Mouse (Mus musculus) forebrain, embryonic 14.5 days (tissue): ENCODE data around the gene Ppm1l. TPM values are rescaled to one million over a fixed set of nuclear protein-coding genes. Genes with fewer than 3 reads are reported as not detected.

ENCODE experiments used
- ATAC-seq: fragments of 200-750 bp; cut with Nextera tagmentation; 2 replicates; pipeline ENCODE4 v1.8.0; 2017; ENCODE audit warnings: mild to moderate bottlenecking, moderate library complexity
- DNase-seq: peaks from one replicate; pipeline ENCODE4 v3.0.0-alpha.2; 2015; ENCODE audit warnings: low spot score
- H3K27ac ChIP-seq: fragments of 300-500 bp; sonication (generic); 2 replicates; pipeline ENCODE4 v1.5.1; 2014; ENCODE audit warnings: low read depth, mild to moderate bottlenecking, control low read depth, low read length, moderate library complexity
- H3K27me3 ChIP-seq: fragments of 300-500 bp; sonication (generic); replicated peaks from 2 replicates; pipeline ENCODE4 v1.6.1; 2014; ENCODE audit warnings: low read length, control low read depth, mixed read lengths; ENCODE audit not compliant: control insufficient read depth, insufficient read depth
- H3K36me3 ChIP-seq: fragments of 300-500 bp; sonication (generic); 2 replicates; pipeline ENCODE4 v1.6.1; 2014; ENCODE audit warnings: low read length, control low read depth; ENCODE audit not compliant: control insufficient read depth, insufficient read depth
- H3K4me1 ChIP-seq: fragments of 300-500 bp; sonication (generic); 2 replicates; pipeline ENCODE4 v1.6.1; 2014; ENCODE audit warnings: antibody characterized with exemption, low read length, control low read depth; ENCODE audit not compliant: control insufficient read depth, insufficient read depth
- H3K4me2 ChIP-seq: fragments of 300-500 bp; sonication (generic); 2 replicates; pipeline ENCODE4 v1.6.1; 2014; ENCODE audit warnings: mild to moderate bottlenecking, control low read depth, low read length
- H3K4me3 ChIP-seq: fragments of 300-500 bp; sonication (generic); 2 replicates; pipeline ENCODE4 v1.5.1; 2014; ENCODE audit warnings: low read depth, low read length, control low read depth
- H3K9ac ChIP-seq: fragments of 300-500 bp; sonication (generic); 2 replicates; pipeline ENCODE4 v1.6.1; 2014; ENCODE audit warnings: mild to moderate bottlenecking, low read length, control low read depth, moderate library complexity
- H3K9me3 ChIP-seq: fragments of 300-500 bp; sonication (generic); replicated peaks from 2 replicates; pipeline ENCODE4 v1.6.1; 2016; ENCODE audit warnings: low read length, control low read depth, mixed read lengths; ENCODE audit not compliant: control insufficient read depth
- WGBS: fragments of 180-500 bp; shearing (Covaris S2); extraction: QIAGEN DNeasy Blood & Tissue Kit; methylation state at CpG from one replicate; pipeline ENCODE4 v1.1.7; 2014; 5-methylcytosine and 5-hydroxymethylcytosine counted together
- polyA plus RNA-seq: library from polyadenylated mRNA; unstranded; fragments of >200 nt; fragmentation: Nextera tagmentation; extraction: Ambion mirVana; gene quantifications from 2 replicates; pipeline ENCODE4 v1.2.1, GENCODE M21; 2014

The Ppm1l gene
- polyA plus RNA-seq, 1 experiment from 2014 or later, result 16.5 TPM

GRCm38 (mm10) chr3:69319061-69319720, 2.5 kb downstream of the Ppm1l start:
- peaks cover 18% of the 10 kb centered on the region for H3K4me1 ChIP-seq
- H3K27ac ChIP-seq, result no peak overlapping the region
- peak overlapping the region; percentile 86 for H3K4me3 ChIP-seq
- peak overlapping the region; percentile 95 for H3K9ac ChIP-seq
- no peak for ATAC-seq
- no peaks in the 10 kb centered on the region for H3K27me3 ChIP-seq
- WGBS, result 82% methylated on average over 6 of the region's 6 CpGs
- H3K36me3 ChIP-seq, result no peaks in the 10 kb centered on the region
- no peaks in the 10 kb centered on the region for H3K9me3 ChIP-seq
- no peak for DNase-seq
- H3K4me2 ChIP-seq, result peak overlapping the region; percentile 66

GRCm38 (mm10) chr3:69323982-69324381, 7.3 kb downstream of the Ppm1l start:
- Histone ChIP-seq H3K4me3 (no peak overlapping the region), H3K9ac (no peak overlapping the region), H3K9me3 (0 out of 2 replicates have a peak, but pooled peaks cover 2% of the 10 kb centered on the region), H3K4me1 (peaks cover 7% of the 10 kb centered on the region), H3K4me2 (no peak overlapping the region), H3K27ac (no peak overlapping the region), H3K27me3 (no peaks in the 10 kb centered on the region), H3K36me3 (no peaks in the 10 kb centered on the region)
- ATAC-seq, result no peak
- DNase-seq, result no peak
- WGBS, result 74% methylated on average over 3 of the region's 3 CpGs

- no peak overlapping the region for H3K27ac ChIP-seq
- no peak overlapping the region for H3K4me2 ChIP-seq
- no peaks in the 10 kb centered on the region for H3K36me3 ChIP-seq
- H3K9ac ChIP-seq, result no peak overlapping the region
- H3K4me1 ChIP-seq, result no peaks in the 10 kb centered on the region
- H3K27me3 ChIP-seq, result no peaks in the 10 kb centered on the region
- ATAC-seq (no peak), DNase-seq (no peak)
- 0 out of 2 replicates have a peak, but pooled peaks cover 2% of the 10 kb centered on the region for H3K9me3 ChIP-seq
- H3K4me3 ChIP-seq, result no peak overlapping the region
- 80% methylated on average over 5 of the region's 5 CpGs for WGBS
Observed at GRCm38 (mm10) chr3:69329910-69330309, 13.2 kb downstream of the Ppm1l start.

GRCm38 (mm10) chr3:69333819-69334218, 17.2 kb downstream of the Ppm1l start:
- ATAC-seq, result no peak
- WGBS, result 77% methylated on average over 9 of the region's 9 CpGs
- Histone ChIP-seq H3K9me3 (no peaks in the 10 kb centered on the region), H3K27me3 (no peaks in the 10 kb centered on the region), H3K4me2 (no peak overlapping the region), H3K36me3 (no peaks in the 10 kb centered on the region), H3K27ac (no peak overlapping the region), H3K4me1 (no peaks in the 10 kb centered on the region), H3K4me3 (no peak overlapping the region), H3K9ac (no peak overlapping the region)
- no peak for DNase-seq

GRCm38 (mm10) chr3:69340486-69340885, 23.8 kb downstream of the Ppm1l start:
- Histone ChIP-seq H3K9me3 (no peaks in the 10 kb centered on the region), H3K4me1 (0 out of 2 replicates have a peak, but pooled peaks cover 2% of the 10 kb centered on the region), H3K4me2 (no peak overlapping the region), H3K36me3 (no peaks in the 10 kb centered on the region), H3K4me3 (no peak overlapping the region), H3K27ac (no peak overlapping the region), H3K27me3 (no peaks in the 10 kb centered on the region), H3K9ac (no peak overlapping the region)
- DNase-seq, result no peak
- ATAC-seq, result no peak
- WGBS, result 90% methylated on average over 1 of the region's 1 CpGs

- no peak for ATAC-seq
- Histone ChIP-seq H3K4me2 (no peak overlapping the region), H3K36me3 (no peaks in the 10 kb centered on the region), H3K27ac (no peak overlapping the region), H3K4me1 (0 out of 2 replicates have a peak, but pooled peaks cover 2% of the 10 kb centered on the region), H3K9ac (no peak overlapping the region), H3K27me3 (no peaks in the 10 kb centered on the region), H3K9me3 (no peaks in the 10 kb centered on the region), H3K4me3 (no peak overlapping the region)
- no peak for DNase-seq
Observed at GRCm38 (mm10) chr3:69340971-69341370, 24.3 kb downstream of the Ppm1l start.

- ATAC-seq (no peak), DNase-seq (peak; percentile 34)
- Histone ChIP-seq H3K27me3 (no peaks in the 10 kb centered on the region), H3K27ac (no peak overlapping the region), H3K4me1 (0 out of 2 replicates have a peak, but pooled peaks cover 2% of the 10 kb centered on the region), H3K9me3 (no peaks in the 10 kb centered on the region), H3K4me3 (no peak overlapping the region), H3K36me3 (no peaks in the 10 kb centered on the region), H3K9ac (no peak overlapping the region), H3K4me2 (no peak overlapping the region)
- WGBS, result 73% methylated on average over 8 of the region's 8 CpGs
Observed at GRCm38 (mm10) chr3:69341514-69341913, 24.9 kb downstream of the Ppm1l start.

GRCm38 (mm10) chr3:69342247-69342921, 25.7 kb downstream of the Ppm1l start:
- 0 out of 2 replicates have a peak, but pooled peaks cover 2% of the 10 kb centered on the region for H3K4me1 ChIP-seq
- DNase-seq (no peak), ATAC-seq (no peak)
- no peak overlapping the region for H3K4me3 ChIP-seq
- H3K9me3 ChIP-seq, result no peaks in the 10 kb centered on the region
- no peaks in the 10 kb centered on the region for H3K36me3 ChIP-seq
- no peak overlapping the region for H3K9ac ChIP-seq
- H3K27ac ChIP-seq, result no peak overlapping the region
- H3K4me2 ChIP-seq, result no peak overlapping the region
- 84% methylated on average over 8 of the region's 8 CpGs for WGBS
- H3K27me3 ChIP-seq, result no peaks in the 10 kb centered on the region

GRCm38 (mm10) chr3:69343124-69343523, 26.5 kb downstream of the Ppm1l start:
- no peaks in the 10 kb centered on the region for H3K36me3 ChIP-seq
- H3K27me3 ChIP-seq, result no peaks in the 10 kb centered on the region
- no peaks in the 10 kb centered on the region for H3K9me3 ChIP-seq
- no peak overlapping the region for H3K27ac ChIP-seq
- DNase-seq, result no peak
- H3K4me2 ChIP-seq, result no peak overlapping the region
- WGBS, result 89% methylated on average over 10 of the region's 10 CpGs
- no peak overlapping the region for H3K4me3 ChIP-seq
- 0 out of 2 replicates have a peak, but pooled peaks cover 2% of the 10 kb centered on the region for H3K4me1 ChIP-seq
- ATAC-seq, result no peak
- no peak overlapping the region for H3K9ac ChIP-seq
